Mouse (Mus musculus) ES-E14 (cell line): Measurements from ENCODE around the gene Ncoa7. TPM values are rescaled to one million over a fixed set of nuclear protein-coding genes. Genes with fewer than 3 reads are reported as not detected.

Experiments used
- DNase-seq: peaks from one replicate; pipeline ENCODE4 v3.0.0-alpha.2; 2013; ENCODE audit warnings: low read depth, low spot score
- H3K27ac ChIP-seq: 2 replicates; pipeline ENCODE4 v1.5.1; 2012; ENCODE audit warnings: low read depth, mild to moderate bottlenecking, low read length, moderate library complexity, mixed read lengths; ENCODE audit not compliant: poor library complexity, insufficient read depth, severe bottlenecking
- H3K36me3 ChIP-seq: 2 replicates; pipeline ENCODE4 v1.6.1; 2012; ENCODE audit warnings: mild to moderate bottlenecking, low read length, moderate library complexity, mixed read lengths; ENCODE audit not compliant: control insufficient read depth, poor library complexity, insufficient read depth, severe bottlenecking
- H3K4me1 ChIP-seq, 2 experiments: fragments of 150-350 bp in 1 of 2; sonication (generic) in 1 of 2; 2 replicates each; pipeline ENCODE4 v1.6.1; 2012; ENCODE audit warnings: low read length in 2 of 2, mild to moderate bottlenecking in 1 of 2, mixed read lengths in 1 of 2; ENCODE audit not compliant: control insufficient read depth in 2 of 2, insufficient read depth in 2 of 2, poor library complexity in 1 of 2
- H3K4me3 ChIP-seq, 2 experiments: fragments of 150-350 bp in 1 of 2; sonication (generic) in 1 of 2; 2 replicates each; pipeline ENCODE4 v1.5.1; 2012; ENCODE audit warnings: low read length in 2 of 2, low read depth in 1 of 2, mild to moderate bottlenecking in 1 of 2, mixed read lengths in 1 of 2; ENCODE audit not compliant: insufficient read depth in 1 of 2, poor library complexity in 1 of 2, severe bottlenecking in 1 of 2
- H3K9ac ChIP-seq: 2 replicates; pipeline ENCODE4 v1.6.1; 2012; ENCODE audit warnings: low read depth, mild to moderate bottlenecking, low read length, mixed read lengths; ENCODE audit not compliant: poor library complexity, insufficient read depth, severe bottlenecking
- H3K9me3 ChIP-seq: fragments of 150-350 bp; sonication (generic); 2 replicates; pipeline ENCODE4 v1.6.1; 2012; ENCODE audit warnings: low read depth, mild to moderate bottlenecking, low read length; ENCODE audit not compliant: control insufficient read depth, insufficient read depth
- CHD2 ChIP-seq: IDR thresholded peaks from 2 replicates; pipeline ENCODE4 v1.6.1; 2014; ENCODE audit warnings: mild to moderate bottlenecking, low read depth, low read length, inconsistent platforms
- HCFC1 ChIP-seq: IDR thresholded peaks from 2 replicates; pipeline ENCODE4 v1.6.1; 2012; ENCODE audit warnings: low read length, inconsistent platforms, borderline replicate concordance; ENCODE audit not compliant: insufficient read depth
- MAFK ChIP-seq: IDR thresholded peaks from 2 replicates; pipeline ENCODE4 v1.6.1; 2014; ENCODE audit warnings: mild to moderate bottlenecking, low read depth, low read length, inconsistent platforms; ENCODE audit not compliant: insufficient read depth
- ZC3H11A ChIP-seq: IDR thresholded peaks from 2 replicates; pipeline ENCODE4 v1.6.1; 2012; ENCODE audit warnings: low read depth, mild to moderate bottlenecking, inconsistent platforms, low read length, borderline replicate concordance
- ZNF384 ChIP-seq: IDR thresholded peaks from 2 replicates; pipeline ENCODE4 v1.6.1; 2012; ENCODE audit warnings: low read depth, low read length, inconsistent platforms
- in situ Hi-C, 2 experiments: fragments of 600-800 bp; cut with MboI; formaldehyde crosslinking; loops; one replicate each; pipeline ENCODE4 v1.15.1; 2025; ENCODE audit warnings: low sequenced_read_pairs in 2 of 2, inconsistent platforms in 1 of 2; ENCODE audit not compliant: unreplicated experiment in 2 of 2
- total RNA-seq: library from RNA; depleted of rRNA; stranded (reverse); fragments of 300-350 nt; gene quantifications from 2 replicates; pipeline ENCODE4 v1.2.3, GENCODE M21; 2012

The Ncoa7 gene
- total RNA-seq, 1 experiment, result 8.7 TPM

GRCm38 (mm10) chr10:30754082-30754481 is 49.0 kb downstream of the Ncoa7 start:
- Histone ChIP-seq H3K9me3 (no peaks in the 10 kb centered on the region), H3K4me1 (no peaks in the 10 kb centered on the region), H3K27ac (no peak overlapping the region), H3K36me3 (no peaks in the 10 kb centered on the region), H3K9ac (no peak overlapping the region), H3K4me3 (no peak overlapping the region)
- in situ Hi-C loops, result no loop called here
- DNase-seq, result no peak
- TF ChIP-seq CHD2 (no peak), MAFK (no peak), HCFC1 (no peak)

DNA sequence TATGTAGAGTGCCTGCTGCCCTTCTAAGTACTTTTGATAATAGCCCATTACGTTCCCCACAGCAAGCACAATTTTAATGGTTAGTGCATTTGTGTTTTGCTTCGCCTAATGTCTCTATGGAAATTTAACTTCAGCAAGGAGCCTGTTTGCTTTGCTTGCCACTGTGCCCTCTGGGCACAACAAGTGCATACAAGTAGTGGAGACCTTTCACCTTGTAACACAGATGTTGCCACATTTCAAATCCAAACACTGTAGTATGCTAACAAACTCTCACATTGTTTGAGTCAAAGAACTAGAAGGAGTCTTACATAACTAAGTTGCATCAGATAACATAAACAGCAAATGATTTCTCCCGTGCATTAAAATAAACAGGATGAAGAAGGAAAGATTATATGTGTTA is 50.6 kb downstream of the Ncoa7 start:
- TF ChIP-seq CHD2 (no peak), ZC3H11A (no peak), MAFK (no peak), ZNF384 (no peak), HCFC1 (no peak)
- no peaks in the 10 kb centered on the region for H3K4me1 ChIP-seq
- no peak overlapping the region for H3K4me3 ChIP-seq
- no peak overlapping the region for H3K27ac ChIP-seq
- no peak overlapping the region for H3K9ac ChIP-seq
- DNase-seq, result no peak
- no peaks in the 10 kb centered on the region for H3K9me3 ChIP-seq
- no peaks in the 10 kb centered on the region for H3K36me3 ChIP-seq
- in situ Hi-C loops, result no loop called here

- TF ChIP-seq ZNF384, result no peak
- no peak for TF ChIP-seq CHD2
- no peak overlapping the region for H3K4me3 ChIP-seq
- no peaks in the 10 kb centered on the region for H3K9me3 ChIP-seq
- H3K27ac ChIP-seq, result no peak overlapping the region
- in situ Hi-C loops, result no loop called here
- DNase-seq, result no peak
- H3K4me1 ChIP-seq, result no peaks in the 10 kb centered on the region
- no peaks in the 10 kb centered on the region for H3K36me3 ChIP-seq
- no peak overlapping the region for H3K9ac ChIP-seq
Measured at GRCm38 (mm10) chr10:30751586-30751985, 51.5 kb downstream of the Ncoa7 start.

DNA sequence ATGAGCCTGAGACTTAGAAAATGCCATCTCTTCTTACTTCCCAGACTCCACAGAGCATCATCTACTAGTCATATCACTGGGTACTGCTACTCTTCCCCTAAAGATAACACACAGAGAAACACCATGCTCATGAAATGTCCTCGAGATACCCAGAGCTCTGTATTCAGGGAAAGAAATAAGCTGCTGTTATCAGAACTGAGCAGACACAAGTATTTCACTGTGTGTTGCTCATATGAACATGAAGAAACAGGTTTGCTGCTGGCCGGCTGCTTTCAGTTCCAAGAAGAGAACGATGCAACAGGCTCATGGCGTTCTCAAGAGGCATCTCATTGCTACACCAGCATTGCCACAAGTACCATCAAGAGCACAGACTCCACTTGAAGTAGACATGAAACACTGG is 53.3 kb downstream of the Ncoa7 start:
- no peak overlapping the region for H3K27ac ChIP-seq
- peaks cover 2 to 3% of the 10 kb centered on the region in 2 experiments; a peak in 3 of 4 replicates for H3K4me1 ChIP-seq
- H3K9ac ChIP-seq, result no peak overlapping the region
- in situ Hi-C loops, result no loop called here
- no peak for DNase-seq
- H3K36me3 ChIP-seq, result no peaks in the 10 kb centered on the region
- no peak overlapping the region for H3K4me3 ChIP-seq
- no peaks in the 10 kb centered on the region for H3K9me3 ChIP-seq
- TF ChIP-seq ZNF384 (no peak), ZC3H11A (no peak), CHD2 (no peak), HCFC1 (no peak), MAFK (no peak)

GRCm38 (mm10) chr10:30745238-30745974 is 57.7 kb downstream of the Ncoa7 start:
- no peak for TF ChIP-seq ZC3H11A
- TF ChIP-seq CHD2, result no peak
- TF ChIP-seq ZNF384, result no peak
- no peak for TF ChIP-seq HCFC1
- TF ChIP-seq MAFK, result peak; percentile 24; the same call in 1 of the 2 replicates
- H3K27ac ChIP-seq, result peak overlapping the region; percentile 22; the same call in 1 of the 2 replicates
- in situ Hi-C loops, result no loop called here
- H3K4me1 ChIP-seq, result peaks cover 3 to 4% of the 10 kb centered on the region in 2 experiments
- no peaks in the 10 kb centered on the region for H3K36me3 ChIP-seq
- no peak for DNase-seq
- no peak overlapping the region for H3K4me3 ChIP-seq
- no peak overlapping the region for H3K9ac ChIP-seq
- no peaks in the 10 kb centered on the region for H3K9me3 ChIP-seq
